Mouse (Mus musculus) brain, adult 2 months (tissue): Measurements from ENCODE around the gene Paqr5.

Source experiments
- DNase-seq: peaks from one replicate; pipeline ENCODE4 v3.0.0; 2011; ENCODE audit warnings: low read depth, low spot score

The Paqr5 gene

GRCm38 (mm10) chr9:61910526-61911256, 116.0 kb downstream of the Paqr5 start:
- DNase-seq, result no peak

GRCm38 (mm10) chr9:61909633-61910032, 117.0 kb downstream of the Paqr5 start:
- DNase-seq, result no peak

- DNase-seq, result no peak
These were observed 117.7 kb downstream of the Paqr5 start for GRCm38 (mm10) chr9:61908832-61909407.

GRCm38 (mm10) chr9:61908341-61908740, 118.3 kb downstream of the Paqr5 start:
- no peak for DNase-seq

GRCm38 (mm10) chr9:61907621-61908295, 118.9 kb downstream of the Paqr5 start:
- no peak for DNase-seq

GRCm38 (mm10) chr9:61906912-61907311, 119.7 kb downstream of the Paqr5 start:
- DNase-seq, result peak; percentile 52

- DNase-seq, result no peak
These were observed 121.1 kb downstream of the Paqr5 start for GRCm38 (mm10) chr9:61905576-61905975.

DNA sequence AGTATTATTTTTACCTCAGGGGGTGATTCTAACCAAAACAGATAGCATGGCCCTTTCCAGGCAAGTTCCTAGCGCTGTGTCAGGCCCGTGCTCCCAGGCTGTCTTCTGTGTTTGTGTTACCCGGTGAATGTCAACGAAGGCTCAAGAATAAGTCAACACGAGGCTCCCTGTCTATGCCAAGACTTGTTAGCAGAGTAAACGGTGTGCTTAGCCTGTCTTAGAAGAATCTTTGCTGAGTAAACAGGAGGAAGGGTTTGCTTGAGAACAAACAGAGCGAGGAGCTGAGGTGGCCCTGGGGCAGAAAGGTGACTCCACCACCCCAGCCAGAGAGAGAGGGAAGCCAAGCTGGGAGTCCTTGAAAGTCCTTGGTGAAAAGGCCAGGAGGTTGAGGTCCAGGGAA, 122.5 kb downstream of the Paqr5 start:
- DNase-seq, result no peak
